Mouse (Mus musculus) kidney, adult 2 months (tissue): ENCODE results near the gene Celf2. TPM values are rescaled to one million over a fixed set of nuclear protein-coding genes. Genes with fewer than 3 reads are reported as not detected.

ENCODE experiments used
- DNase-seq: peaks from one replicate; pipeline ENCODE4 v3.0.0; 2021
- H3K27ac ChIP-seq: fragments of 200-500 bp; 2 replicates; pipeline ENCODE4 v1.5.1; 2012; ENCODE audit warnings: low read depth, low read length, control low read depth, inconsistent platforms; ENCODE audit not compliant: insufficient read depth
- H3K27me3 ChIP-seq: fragments of 200-500 bp; replicated peaks from 2 replicates; pipeline ENCODE4 v1.6.1; 2012; ENCODE audit warnings: mild to moderate bottlenecking, moderate library complexity, low read length, inconsistent platforms; ENCODE audit not compliant: control insufficient read depth, insufficient read depth
- H3K36me3 ChIP-seq: fragments of 200-500 bp; 2 replicates; pipeline ENCODE4 v1.6.1; 2012; ENCODE audit warnings: mild to moderate bottlenecking, moderate library complexity, low read length, inconsistent platforms; ENCODE audit not compliant: control insufficient read depth, insufficient read depth
- H3K4me1 ChIP-seq: fragments of 200-500 bp; 2 replicates; pipeline ENCODE4 v1.6.1; 2011; ENCODE audit warnings: low read length; ENCODE audit not compliant: control insufficient read depth, insufficient read depth
- H3K4me3 ChIP-seq: fragments of 200-500 bp; 2 replicates; pipeline ENCODE4 v1.5.1; 2011; ENCODE audit warnings: mild to moderate bottlenecking, low read depth, low read length, control low read depth; ENCODE audit not compliant: insufficient read depth
- CTCF ChIP-seq: fragments of 200-500 bp; conservative IDR thresholded peaks from 2 replicates; pipeline ENCODE4 v1.5.1; 2011; ENCODE audit warnings: low read depth, mild to moderate bottlenecking, control low read depth, low read length, moderate library complexity, mixed read lengths; ENCODE audit not compliant: insufficient read depth, insufficient read length
- POLR2A ChIP-seq: fragments of 200-500 bp; IDR thresholded peaks from one replicate; pipeline ENCODE4 v1.6.1; 2011; ENCODE audit warnings: low read depth, low read length, control low read depth
- WGBS: fragments of 180-500 bp; shearing (Covaris S2); methylation state at CpG from one replicate; pipeline ENCODE4 v1.1.7; 2018; 5-methylcytosine and 5-hydroxymethylcytosine counted together
- polyA plus RNA-seq: library from polyadenylated mRNA; depleted of rRNA; stranded (reverse); fragments of >200 nt; gene quantifications from 2 replicates; pipeline ENCODE4 v1.2.3, GENCODE M21; 2012

Celf2 gene
- polyA plus RNA-seq, 1 experiment = 11.5 TPM

DNA sequence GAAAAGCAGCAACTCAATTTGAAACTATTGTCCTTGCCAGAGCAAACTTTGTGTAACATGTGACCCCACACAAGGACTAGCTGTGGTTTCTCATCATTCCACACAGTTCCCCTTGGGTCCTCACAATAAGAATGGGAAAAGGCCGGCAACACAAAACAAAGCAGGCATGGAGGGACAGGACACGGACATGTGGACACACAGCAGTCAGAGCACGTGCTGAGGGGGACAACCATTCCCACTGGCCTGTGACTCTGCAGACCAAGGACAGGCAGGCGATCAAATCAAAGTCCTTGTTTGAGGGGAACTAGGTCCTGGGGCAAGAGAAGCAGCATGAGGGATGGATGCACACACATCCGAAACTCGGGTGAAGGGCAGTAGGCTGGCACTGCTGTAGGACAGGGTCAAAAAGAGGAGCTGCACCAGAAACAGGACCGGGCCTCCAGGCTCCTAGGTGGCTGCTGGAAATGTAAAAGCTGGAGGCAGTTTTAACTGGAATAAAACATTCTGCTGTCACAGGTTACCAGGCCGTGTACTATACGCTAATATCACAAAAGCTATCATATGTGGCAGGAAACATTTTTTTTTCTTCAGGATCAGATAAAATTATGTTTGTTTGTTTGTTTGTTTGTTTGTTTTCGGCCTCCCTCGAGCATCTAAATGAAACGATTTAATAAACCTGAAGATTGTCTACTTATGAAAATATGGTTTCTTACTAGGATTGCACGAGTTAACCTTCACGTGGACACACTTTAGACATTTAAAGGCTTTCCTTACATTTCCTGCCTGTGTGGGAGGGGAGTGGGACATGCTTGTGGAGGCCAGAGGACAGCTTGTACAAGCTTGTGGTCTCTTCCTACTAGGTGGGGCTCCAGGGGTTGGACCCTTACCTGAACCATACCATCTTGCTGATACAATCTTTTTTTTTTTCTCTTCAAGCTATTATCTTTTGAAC, 950.8 kb downstream of the Celf2 start:
- no peak overlapping the region for H3K4me3 ChIP-seq
- no peaks in the 10 kb centered on the region for H3K4me1 ChIP-seq
- no peaks in the 10 kb centered on the region for H3K27me3 ChIP-seq
- no peaks in the 10 kb centered on the region for H3K36me3 ChIP-seq
- WGBS = 78% methylated on average over 14 of the region's 14 CpGs
- H3K27ac ChIP-seq = no peak overlapping the region
- TF ChIP-seq POLR2A (no peak), CTCF (no peak)
- no peak for DNase-seq

DNA sequence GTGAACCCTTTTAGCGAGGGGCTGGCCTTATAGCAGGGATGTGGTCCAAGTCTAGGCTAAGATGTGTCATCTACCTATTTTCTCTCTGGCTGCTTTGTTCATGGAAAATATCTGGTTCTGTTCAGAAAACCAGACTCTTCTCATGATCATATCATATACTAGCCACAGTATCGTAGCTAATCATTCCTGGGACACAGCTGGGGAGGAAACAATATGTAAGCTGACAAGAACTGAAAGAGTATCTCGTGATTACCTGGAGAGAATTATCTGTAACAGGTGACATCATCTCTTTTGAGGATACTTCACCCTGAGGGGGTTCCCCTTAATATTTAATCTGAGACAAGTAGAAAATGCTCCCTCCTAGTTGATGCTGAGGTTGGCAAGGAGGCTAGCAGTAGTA, 951.6 kb downstream of the Celf2 start:
- Histone ChIP-seq H3K4me3 (no peak overlapping the region), H3K4me1 (no peaks in the 10 kb centered on the region), H3K27me3 (no peaks in the 10 kb centered on the region), H3K27ac (no peak overlapping the region), H3K36me3 (no peaks in the 10 kb centered on the region)
- no peak for DNase-seq
- 82% methylated on average over 3 of the region's 3 CpGs for WGBS
- no peak for TF ChIP-seq CTCF
- TF ChIP-seq POLR2A = no peak

DNA sequence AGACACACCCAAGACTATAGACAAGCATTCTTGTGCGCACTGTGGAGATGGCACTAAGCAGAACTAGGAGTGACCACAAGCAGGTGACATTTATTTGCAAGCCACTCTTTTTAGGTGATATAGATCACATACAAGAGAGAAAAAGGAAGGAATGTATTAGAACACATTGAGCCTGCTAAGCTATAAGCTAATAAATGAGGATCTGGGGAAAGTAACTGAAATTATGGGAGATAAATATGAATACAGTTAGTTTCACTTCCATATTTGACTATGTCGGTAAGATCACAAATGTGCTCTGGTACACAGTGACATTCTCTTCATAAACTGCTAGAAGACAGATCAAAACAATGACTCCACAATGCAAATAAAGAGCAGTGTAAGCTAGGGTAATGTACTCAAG, 952.5 kb downstream of the Celf2 start:
- Histone ChIP-seq H3K27me3 (no peaks in the 10 kb centered on the region), H3K27ac (no peak overlapping the region), H3K4me1 (no peaks in the 10 kb centered on the region), H3K36me3 (no peaks in the 10 kb centered on the region), H3K4me3 (no peak overlapping the region)
- no peak for DNase-seq
- no peak for TF ChIP-seq CTCF
- no peak for TF ChIP-seq POLR2A
- WGBS = 95% methylated on average over 2 of the region's 2 CpGs

DNA sequence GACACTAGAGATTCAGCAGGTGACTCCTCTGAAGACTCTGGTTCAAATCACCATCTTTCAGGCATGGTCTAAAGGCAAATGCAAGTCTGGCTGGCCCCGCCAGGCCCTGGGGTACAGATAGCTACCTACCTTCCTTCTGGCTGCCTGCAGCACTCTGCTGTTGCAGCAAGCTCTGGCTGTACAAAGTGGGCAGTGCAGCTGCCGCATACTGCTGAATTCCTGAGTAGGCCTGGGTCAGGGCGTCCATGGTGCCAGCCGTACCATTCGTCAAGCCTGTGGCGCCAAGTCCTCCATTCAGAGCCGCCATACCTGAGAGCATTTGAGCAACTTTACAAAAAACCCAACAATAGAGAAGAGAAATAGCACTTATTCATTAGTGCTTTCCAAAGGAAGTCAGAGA, 955.7 kb downstream of the Celf2 start:
- Histone ChIP-seq H3K4me3 (no peak overlapping the region), H3K27me3 (no peaks in the 10 kb centered on the region), H3K4me1 (no peaks in the 10 kb centered on the region), H3K27ac (no peak overlapping the region), H3K36me3 (no peaks in the 10 kb centered on the region)
- WGBS = 93% methylated on average over 7 of the region's 7 CpGs
- no peak for DNase-seq
- TF ChIP-seq POLR2A (no peak), CTCF (no peak)

DNA sequence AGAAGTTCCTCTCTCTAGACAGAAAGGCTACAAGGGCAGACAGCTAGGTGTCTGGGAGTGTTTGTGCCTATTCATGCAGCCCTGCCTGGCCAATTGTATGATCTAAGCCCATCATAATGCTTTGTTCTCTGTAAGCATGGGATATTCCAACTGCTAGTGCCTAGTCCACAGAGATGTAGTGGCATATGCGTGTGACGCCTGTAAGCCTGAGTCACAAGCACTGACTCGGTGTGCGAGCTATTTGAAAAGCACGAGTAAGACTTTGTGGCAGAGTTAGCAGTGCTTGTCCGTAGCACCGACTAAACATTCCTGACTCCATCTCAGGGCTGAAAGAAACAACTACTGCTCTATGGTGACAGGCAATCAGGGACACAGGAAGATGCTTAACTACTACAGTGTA, 960.1 kb downstream of the Celf2 start:
- no peak for TF ChIP-seq POLR2A
- no peak for TF ChIP-seq CTCF
- WGBS = 94% methylated on average over 7 of the region's 7 CpGs
- no peak overlapping the region for H3K27ac ChIP-seq
- H3K4me1 ChIP-seq = no peaks in the 10 kb centered on the region
- no peak overlapping the region for H3K4me3 ChIP-seq
- no peaks in the 10 kb centered on the region for H3K36me3 ChIP-seq
- no peak for DNase-seq
- no peaks in the 10 kb centered on the region for H3K27me3 ChIP-seq

DNA sequence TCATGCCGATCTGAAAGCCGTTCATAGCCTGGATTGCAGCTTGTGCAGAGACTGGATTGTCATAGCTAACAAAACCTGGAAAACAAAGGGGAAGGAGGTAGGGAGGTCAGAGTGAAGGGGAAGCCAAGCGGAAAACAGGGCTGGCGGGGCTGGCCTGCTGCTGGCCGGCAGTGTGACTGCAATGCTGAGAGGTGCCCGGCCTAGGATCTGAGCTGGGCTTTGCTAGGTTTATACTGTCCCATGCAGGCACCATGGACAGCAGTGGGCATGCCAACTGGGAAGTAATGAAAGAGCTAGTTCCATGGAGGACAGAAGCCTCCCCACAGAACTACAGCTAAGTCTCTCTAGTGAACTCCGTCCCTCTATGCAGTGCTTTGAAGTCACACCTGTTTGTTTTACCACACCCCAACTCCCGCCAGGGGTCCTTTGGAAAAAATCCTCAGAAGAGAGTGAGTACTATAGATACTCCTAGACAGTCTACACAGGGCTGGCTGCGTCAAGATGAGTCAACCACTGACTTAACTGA, 962.2 kb downstream of the Celf2 start:
- Histone ChIP-seq H3K36me3 (no peaks in the 10 kb centered on the region), H3K4me3 (no peak overlapping the region), H3K4me1 (0 out of 2 replicates have a peak, but pooled peaks cover 2% of the 10 kb centered on the region), H3K27me3 (no peaks in the 10 kb centered on the region), H3K27ac (no peak overlapping the region)
- DNase-seq = peak; percentile 28
- 42% methylated on average over 9 of the region's 9 CpGs for WGBS
- TF ChIP-seq POLR2A (no peak), CTCF (no peak)

DNA sequence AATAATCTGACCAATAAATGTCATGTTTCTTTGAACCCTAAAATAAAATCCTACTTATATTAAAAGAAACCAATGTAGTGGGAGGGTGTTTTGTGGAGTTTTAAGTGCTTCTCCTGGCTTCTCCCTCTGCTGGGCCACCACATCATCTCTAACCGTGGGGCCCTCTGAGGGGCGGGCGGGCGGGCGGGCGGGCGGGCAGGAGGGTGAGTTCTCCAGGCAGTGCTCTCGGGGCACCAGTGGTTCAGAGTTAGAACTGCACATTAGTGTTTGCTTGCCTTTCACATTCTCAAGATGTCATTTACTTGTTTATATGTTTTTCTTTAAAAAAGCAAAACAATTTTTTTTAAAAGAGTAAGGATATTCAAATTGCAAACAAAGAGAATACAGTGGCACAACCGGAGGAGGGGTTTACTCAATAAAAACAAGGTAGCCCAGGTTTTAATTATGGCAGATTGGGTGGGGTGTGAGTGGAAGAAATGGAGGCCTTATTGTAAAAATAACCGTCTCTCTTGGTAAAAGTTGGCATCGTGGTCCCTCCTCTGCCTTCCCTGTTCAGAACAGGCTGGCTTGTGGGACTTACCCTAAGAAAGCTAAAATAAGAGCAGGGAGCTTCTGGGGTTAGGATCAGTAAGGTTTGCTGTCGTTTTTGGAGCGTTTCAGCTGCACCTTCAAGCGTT, 962.8 kb downstream of the Celf2 start:
- WGBS = 57% methylated on average over 14 of the region's 14 CpGs
- no peak overlapping the region for H3K27ac ChIP-seq
- H3K4me3 ChIP-seq = no peak overlapping the region

More for the DNA sequence above, 962.8 kb downstream of the Celf2 start:
- Histone ChIP-seq H3K4me1 (0 out of 2 replicates have a peak, but pooled peaks cover 2% of the 10 kb centered on the region), H3K27me3 (no peaks in the 10 kb centered on the region), H3K36me3 (no peaks in the 10 kb centered on the region)
- TF ChIP-seq POLR2A (no peak), CTCF (no peak)
- DNase-seq = no peak
